Mouse (Mus musculus) kidney, adult 2 months (tissue): ENCODE results near the gene Epha3.

Experiments
- CTCF ChIP-seq: fragments of 200-500 bp; conservative IDR thresholded peaks from 2 replicates; pipeline ENCODE4 v1.5.1; 2011; ENCODE audit warnings: low read depth, mild to moderate bottlenecking, control low read depth, low read length, moderate library complexity, mixed read lengths; ENCODE audit not compliant: insufficient read depth, insufficient read length
- POLR2A ChIP-seq: fragments of 200-500 bp; IDR thresholded peaks from one replicate; pipeline ENCODE4 v1.6.1; 2011; ENCODE audit warnings: low read depth, low read length, control low read depth

DNA sequence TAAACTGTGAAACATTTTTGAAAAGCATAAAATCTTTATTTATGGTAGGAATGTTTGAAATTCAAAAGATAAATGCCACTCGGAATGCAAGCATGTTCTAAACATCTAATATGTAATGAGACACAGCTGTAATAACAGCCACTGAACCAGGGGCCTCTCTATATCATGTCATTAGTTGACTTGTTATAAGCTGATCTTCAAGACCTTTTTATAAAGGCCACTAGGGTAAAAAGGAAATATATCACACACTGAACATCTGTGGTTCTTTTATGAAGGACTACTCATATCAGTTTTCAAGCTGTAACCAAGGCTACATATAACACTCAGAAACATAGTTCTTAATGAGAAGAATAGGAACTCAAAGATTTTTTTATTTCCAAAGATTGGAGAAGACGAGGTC, 221.3 kb downstream of the Epha3 start:
- TF ChIP-seq CTCF (no peak), POLR2A (no peak)
